Mouse (Mus musculus): Measurements from ENCODE around the gene Apoo. TPM values are rescaled to one million over a fixed set of nuclear protein-coding genes. Genes with fewer than 3 reads are reported as not detected.
"Not testable (repeated sequence)": the region's sequence is repeated elsewhere in the genome, so short reads cannot be mapped to it uniquely, and the experiment has no call there.

The Apoo gene
- polyA plus RNA-seq, 1 experiment = 10.8 TPM

- no peak for TF ChIP-seq CTCF (IDR thresholded peaks at IDR 0.05; ENCODE audit: low read depth, low read length)
- TF ChIP-seq POLR2A (IDR thresholded peaks at IDR 0.05; ENCODE audit: borderline replicate concordance, low read depth, low read length) = no peak
- no peak overlapping the region for H3K4me3 ChIP-seq (ENCODE audit: insufficient read depth, low read length)
- H3K27ac ChIP-seq (ENCODE audit: insufficient read depth, low read depth, low read length) = no peak overlapping the region
- peaks cover 2% of the 10 kb centered on the region; the same call in 1 of the 2 replicates for H3K4me1 ChIP-seq (ENCODE audit: control insufficient read depth, insufficient read depth, low read length)
These were observed 64.8 kb downstream of the Apoo start for GRCm38 (mm10) chrX:94431548-94432375.

GRCm38 (mm10) chrX:94445427-94445826 lies 78.5 kb downstream of the Apoo start:
- not testable (repeated sequence) for H3K4me3 ChIP-seq (ENCODE audit: insufficient read depth, low read length); H3K4me1 ChIP-seq (ENCODE audit: control insufficient read depth, insufficient read depth, low read length); H3K27ac ChIP-seq (ENCODE audit: insufficient read depth, low read depth, low read length)

GRCm38 (mm10) chrX:94446021-94446420 lies 79.1 kb downstream of the Apoo start:
- not testable (repeated sequence) for H3K4me1 ChIP-seq (ENCODE audit: control insufficient read depth, insufficient read depth, low read length); H3K4me3 ChIP-seq (ENCODE audit: insufficient read depth, low read length); H3K27ac ChIP-seq (ENCODE audit: insufficient read depth, low read depth, low read length)

- H3K4me3 ChIP-seq (ENCODE audit: insufficient read depth, low read length); H3K27ac ChIP-seq (ENCODE audit: insufficient read depth, low read depth, low read length); H3K4me1 ChIP-seq (ENCODE audit: control insufficient read depth, insufficient read depth, low read length): not testable (repeated sequence)
These were observed 83.3 kb downstream of the Apoo start for GRCm38 (mm10) chrX:94450047-94450881.

- no peak overlapping the region for H3K27ac ChIP-seq (ENCODE audit: insufficient read depth, low read depth, low read length)
- no peak overlapping the region for H3K4me3 ChIP-seq (ENCODE audit: insufficient read depth, low read length)
- H3K4me1 ChIP-seq (ENCODE audit: control insufficient read depth, insufficient read depth, low read length) = no peaks in the 10 kb centered on the region
- TF ChIP-seq POLR2A (IDR thresholded peaks at IDR 0.05; ENCODE audit: borderline replicate concordance, low read depth, low read length) = no peak
- TF ChIP-seq CTCF (IDR thresholded peaks at IDR 0.05; ENCODE audit: low read depth, low read length) = no peak
These were observed 92.4 kb downstream of the Apoo start for GRCm38 (mm10) chrX:94459346-94459745.

- H3K4me3 ChIP-seq (ENCODE audit: insufficient read depth, low read length); H3K27ac ChIP-seq (ENCODE audit: insufficient read depth, low read depth, low read length); H3K4me1 ChIP-seq (ENCODE audit: control insufficient read depth, insufficient read depth, low read length): not testable (repeated sequence)
These were observed 94.6 kb downstream of the Apoo start for GRCm38 (mm10) chrX:94461513-94461912.

GRCm38 (mm10) chrX:94462604-94463429 lies 95.9 kb downstream of the Apoo start:
- not testable (repeated sequence) for H3K4me3 ChIP-seq (ENCODE audit: insufficient read depth, low read length); H3K4me1 ChIP-seq (ENCODE audit: control insufficient read depth, insufficient read depth, low read length); H3K27ac ChIP-seq (ENCODE audit: insufficient read depth, low read depth, low read length)

Other genes with a start within 250 kb of the Apoo start
- 22.7 and 23.3 TPM in 2 replicates for gene Zfx, start 243.4 kb upstream of the Apoo start, polyA plus RNA-seq (2012; ENCODE audit: insufficient read depth, insufficient read length, missing spikeins)
- 105 and 108 TPM in 2 replicates for gene Eif2s3x, start 154.3 kb upstream of the Apoo start, polyA plus RNA-seq (2012; ENCODE audit: insufficient read depth, insufficient read length, missing spikeins)
- gene Klhl15, start 132.5 kb upstream of the Apoo start, polyA plus RNA-seq (2012; ENCODE audit: insufficient read depth, insufficient read length, missing spikeins) = 5.7 and 6.5 TPM in 2 replicates
- not detected in 2 replicates for gene Fam90a1b, start 340 bp upstream of the Apoo start, polyA plus RNA-seq (2012; ENCODE audit: insufficient read depth, insufficient read length, missing spikeins)
- 45.1 and 52.6 TPM in 2 replicates for gene Maged1, start 175.0 kb downstream of the Apoo start, polyA plus RNA-seq (2012; ENCODE audit: insufficient read depth, insufficient read length, missing spikeins)